Mouse (Mus musculus): ENCODE results near the gene Mb. TPM values are rescaled to one million over a fixed set of nuclear protein-coding genes. Genes with fewer than 3 reads are reported as not detected.

Gene Mb
- polyA plus RNA-seq, 1 experiment from 2014 or later, result not detected

DNA sequence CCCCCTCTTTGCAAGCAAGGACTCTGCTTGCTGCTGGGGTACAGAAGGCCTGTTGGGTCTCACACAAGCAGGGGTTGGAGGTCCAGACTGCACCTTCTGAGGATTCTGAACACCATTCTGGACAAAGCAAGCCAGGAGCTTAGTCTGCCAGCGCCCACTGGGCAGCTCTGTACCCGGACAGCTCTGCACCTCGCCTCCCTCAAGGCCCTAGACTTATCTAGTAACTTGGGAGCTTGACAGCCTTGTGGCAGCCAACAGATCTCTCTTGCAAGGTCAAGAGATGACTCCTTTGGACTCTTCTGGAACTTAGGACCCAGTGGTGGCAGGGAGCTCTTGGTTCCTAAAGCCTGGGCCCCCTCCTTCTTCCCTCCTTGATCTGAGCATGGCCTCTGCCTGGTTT is 23.4 kb downstream of the Mb start:
- 89% methylated on average over 3 of the region's 3 CpGs for WGBS (ENCODE audit: missing documents)
- Histone ChIP-seq H3K79me2 (ENCODE audit: inconsistent target) (no peaks in the 10 kb centered on the region), H3K4me3 (ENCODE audit: inconsistent target) (no peak overlapping the region), H3K36me3 (ENCODE audit: inconsistent target) (no peaks in the 10 kb centered on the region), H3K27ac (no peak overlapping the region)

DNA sequence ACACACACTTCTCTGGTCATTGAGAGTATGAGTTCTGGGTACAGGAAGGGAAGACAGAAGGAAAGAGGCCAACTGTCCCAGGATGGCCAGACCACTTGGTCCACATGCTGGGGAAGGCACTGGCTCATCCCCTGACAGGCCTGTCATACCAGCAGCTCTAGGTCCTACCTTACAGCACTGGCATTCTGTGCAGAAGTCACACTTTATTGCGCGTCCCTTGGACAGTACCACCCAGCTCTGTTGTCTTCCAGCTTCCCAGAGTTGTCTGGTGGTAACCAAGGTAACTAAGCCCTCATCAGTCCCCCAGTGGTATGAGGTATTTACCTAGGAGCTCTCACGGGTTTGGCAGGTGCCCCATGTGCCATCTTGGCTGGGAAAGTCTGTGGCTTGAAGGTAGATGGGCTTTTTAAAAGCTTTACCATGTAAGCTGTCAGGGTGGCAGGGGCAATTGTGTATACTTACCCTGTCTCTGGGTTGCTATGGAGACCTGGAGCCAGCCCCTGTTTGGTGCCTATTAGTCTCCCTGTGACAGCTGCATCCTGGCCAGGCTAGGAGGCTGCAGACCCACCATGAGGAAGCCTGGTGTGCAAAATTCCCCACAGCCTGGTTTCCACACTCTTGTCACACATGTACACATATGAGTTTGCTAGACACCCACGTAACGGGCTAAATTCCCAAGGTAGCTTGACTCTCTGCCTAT is 24.4 kb downstream of the Mb start:
- 82% methylated on average over 5 of the region's 5 CpGs for WGBS (ENCODE audit: missing documents)
- no peaks in the 10 kb centered on the region for H3K36me3 ChIP-seq (ENCODE audit: inconsistent target)
- no peak overlapping the region for H3K27ac ChIP-seq
- H3K4me3 ChIP-seq (ENCODE audit: inconsistent target), result no peak overlapping the region
- H3K79me2 ChIP-seq (ENCODE audit: inconsistent target), result no peaks in the 10 kb centered on the region

DNA sequence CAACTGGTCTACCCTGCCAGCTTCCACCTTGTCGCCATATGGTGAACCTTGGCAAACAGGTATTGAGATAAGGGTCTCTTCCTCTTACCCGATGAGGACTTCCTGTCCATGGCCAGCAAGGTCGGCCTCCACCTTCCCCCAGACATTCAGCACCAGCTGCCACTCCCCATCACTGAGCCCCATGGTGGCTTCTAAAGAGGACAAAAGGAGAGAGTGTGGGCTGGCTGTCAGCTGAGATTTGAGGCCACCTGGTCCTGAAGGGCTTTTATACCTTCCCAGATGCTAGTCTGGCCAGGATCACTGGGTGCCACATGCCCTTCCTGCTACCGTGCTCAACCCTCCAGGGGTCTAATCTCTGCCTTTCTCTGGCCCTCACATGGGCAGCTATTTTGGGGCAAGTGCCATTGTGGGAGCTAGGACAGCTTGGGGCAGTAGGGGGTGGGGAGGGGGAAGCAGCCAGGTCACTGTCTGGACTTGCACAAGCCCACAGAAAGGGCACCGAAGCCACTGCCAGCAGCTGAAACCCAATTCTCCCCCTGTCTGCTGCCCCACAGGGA is 28.0 kb downstream of the Mb start:
- WGBS (ENCODE audit: missing documents), result 58% methylated on average over 5 of the region's 5 CpGs
- Histone ChIP-seq H3K27ac (no peak overlapping the region), H3K4me3 (ENCODE audit: inconsistent target) (no peak overlapping the region), H3K36me3 (ENCODE audit: inconsistent target) (no peaks in the 10 kb centered on the region), H3K79me2 (ENCODE audit: inconsistent target) (no peaks in the 10 kb centered on the region)

DNA sequence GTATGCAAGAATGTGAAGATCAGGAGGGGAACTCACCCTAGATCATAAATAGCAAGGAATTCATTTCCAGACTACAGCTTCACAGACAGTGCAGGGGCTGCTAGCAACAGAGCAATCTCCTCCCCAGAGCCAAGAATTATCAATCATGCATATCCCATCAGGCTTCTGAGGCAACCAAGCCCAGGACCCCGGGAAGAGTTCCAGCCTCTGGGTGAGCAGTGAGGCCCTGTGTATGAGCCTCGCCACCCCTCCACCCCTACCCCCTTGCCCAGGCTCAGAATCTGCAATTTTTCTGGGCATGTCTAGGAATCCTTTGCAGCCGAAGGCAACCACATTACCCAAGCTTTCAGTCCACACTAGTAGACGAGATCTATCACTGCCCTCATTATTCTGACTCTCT is 28.6 kb downstream of the Mb start:
- 98% methylated on average over 4 of the region's 4 CpGs for whole genome bisulfite sequencing (ENCODE audit: missing documents)
- no peak overlapping the region for H3K27ac ChIP-seq
- H3K36me3 ChIP-seq (ENCODE audit: inconsistent target), result no peaks in the 10 kb centered on the region

DNA sequence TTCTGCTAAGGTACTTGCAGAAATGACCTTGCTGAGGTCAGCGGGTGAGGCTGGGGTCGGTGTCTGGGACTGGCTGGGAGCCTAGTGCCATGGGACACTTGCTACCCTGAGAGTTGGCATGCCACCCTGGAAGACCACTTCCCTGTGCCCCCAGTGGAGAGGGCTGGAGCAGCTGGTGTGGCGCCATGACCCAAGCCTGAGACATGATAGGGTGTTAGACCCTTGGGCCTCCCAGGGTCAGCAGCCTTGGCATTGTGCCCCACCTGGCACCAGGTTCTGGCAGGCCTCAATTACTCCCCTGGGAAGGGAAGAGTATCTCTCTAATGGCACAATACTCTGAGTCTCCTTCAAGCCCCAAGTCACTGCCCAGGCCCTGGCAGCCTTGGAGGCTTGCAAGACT is 29.4 kb downstream of the Mb start:
- Histone ChIP-seq H3K4me3 (ENCODE audit: inconsistent target) (no peak overlapping the region), H3K79me2 (ENCODE audit: inconsistent target) (no peaks in the 10 kb centered on the region), H3K36me3 (ENCODE audit: inconsistent target) (no peaks in the 10 kb centered on the region), H3K27ac (no peak overlapping the region)
- 94% methylated on average over 3 of the region's 3 CpGs for WGBS (ENCODE audit: missing documents)

More for the DNA sequence above, 28.6 kb downstream of the Mb start:
- Histone ChIP-seq H3K4me3 (ENCODE audit: inconsistent target) (no peak overlapping the region), H3K79me2 (ENCODE audit: inconsistent target) (no peaks in the 10 kb centered on the region)

DNA sequence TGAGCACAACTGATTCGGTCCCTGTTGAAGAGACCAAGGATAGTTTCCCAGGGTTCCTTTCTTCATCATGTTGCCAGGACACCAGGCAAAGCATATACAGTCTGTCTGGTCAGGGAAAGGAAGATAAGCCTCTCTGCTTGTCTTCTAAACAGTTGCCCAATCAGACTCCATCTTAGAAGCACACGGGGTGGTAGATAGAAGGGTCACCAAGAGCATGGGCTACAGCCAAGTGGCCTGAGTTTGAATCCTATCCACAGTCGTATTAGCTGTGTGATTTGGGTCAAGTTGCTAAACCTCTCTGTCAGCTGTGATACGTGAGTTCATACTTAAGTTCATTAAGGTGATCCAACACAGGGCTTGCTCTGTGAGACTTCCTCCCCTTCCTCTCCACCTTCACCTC is 30.3 kb downstream of the Mb start:
- 84% methylated on average over 4 of the region's 4 CpGs for WGBS (ENCODE audit: missing documents)
- Histone ChIP-seq H3K27ac (no peak overlapping the region), H3K4me3 (ENCODE audit: inconsistent target) (no peak overlapping the region), H3K79me2 (ENCODE audit: inconsistent target) (no peaks in the 10 kb centered on the region), H3K36me3 (ENCODE audit: inconsistent target) (no peaks in the 10 kb centered on the region)

DNA sequence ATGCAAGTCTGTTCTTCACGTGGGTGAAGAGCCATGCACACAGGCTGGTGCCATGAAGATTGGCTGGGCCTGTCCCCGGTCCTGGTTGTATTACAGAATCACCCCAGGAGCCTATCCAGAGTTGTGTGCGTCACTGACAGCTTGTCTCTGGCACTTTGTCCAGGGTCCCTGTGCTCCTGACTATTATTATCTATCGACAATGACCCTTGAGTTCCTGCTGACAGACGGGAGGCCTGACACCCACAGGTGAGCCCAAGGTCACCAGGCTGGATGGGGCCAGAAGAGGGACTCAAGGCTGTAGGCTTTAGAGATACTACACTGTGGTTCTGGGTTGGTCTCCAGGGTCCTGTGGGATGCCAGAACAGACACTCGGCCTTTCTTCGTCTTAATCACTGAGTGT is 30.9 kb downstream of the Mb start:
- H3K79me2 ChIP-seq (ENCODE audit: inconsistent target), result no peaks in the 10 kb centered on the region
- 80% methylated on average over 7 of the region's 7 CpGs for WGBS (ENCODE audit: missing documents)
- no peaks in the 10 kb centered on the region for H3K36me3 ChIP-seq (ENCODE audit: inconsistent target)
- no peak overlapping the region for H3K27ac ChIP-seq
- no peak overlapping the region for H3K4me3 ChIP-seq (ENCODE audit: inconsistent target)

DNA sequence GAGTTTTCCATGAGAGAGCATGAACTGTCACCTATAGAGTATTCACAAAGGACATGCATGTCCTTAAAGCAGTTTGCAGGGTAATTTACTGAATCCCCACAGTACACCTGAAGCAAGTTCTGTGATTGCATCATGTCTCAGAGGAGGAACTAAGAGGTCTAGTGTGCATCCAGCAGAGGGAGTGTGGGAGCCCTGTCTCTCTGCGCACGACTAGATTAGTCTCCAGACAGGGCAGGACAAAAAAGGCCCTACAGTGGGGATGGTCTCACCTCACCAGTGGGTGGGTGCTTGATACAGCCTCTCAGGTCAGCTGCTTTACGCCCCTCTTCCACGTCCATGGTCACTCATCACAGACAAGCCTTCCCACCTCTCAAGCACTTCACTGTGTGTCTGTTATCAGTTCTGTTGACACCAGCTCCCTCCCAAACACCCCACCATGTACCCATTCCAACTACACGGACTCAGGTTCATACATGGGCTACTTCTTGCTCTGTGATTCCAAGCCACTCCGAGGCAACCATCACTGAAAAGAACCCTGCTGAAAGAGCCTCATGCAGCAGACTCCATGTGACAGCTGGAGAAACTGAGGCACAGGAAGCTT is 31.6 kb downstream of the Mb start:
- no peaks in the 10 kb centered on the region for H3K79me2 ChIP-seq (ENCODE audit: inconsistent target)
- H3K36me3 ChIP-seq (ENCODE audit: inconsistent target), result no peaks in the 10 kb centered on the region
- WGBS (ENCODE audit: missing documents), result 58% methylated on average over 6 of the region's 6 CpGs

DNA sequence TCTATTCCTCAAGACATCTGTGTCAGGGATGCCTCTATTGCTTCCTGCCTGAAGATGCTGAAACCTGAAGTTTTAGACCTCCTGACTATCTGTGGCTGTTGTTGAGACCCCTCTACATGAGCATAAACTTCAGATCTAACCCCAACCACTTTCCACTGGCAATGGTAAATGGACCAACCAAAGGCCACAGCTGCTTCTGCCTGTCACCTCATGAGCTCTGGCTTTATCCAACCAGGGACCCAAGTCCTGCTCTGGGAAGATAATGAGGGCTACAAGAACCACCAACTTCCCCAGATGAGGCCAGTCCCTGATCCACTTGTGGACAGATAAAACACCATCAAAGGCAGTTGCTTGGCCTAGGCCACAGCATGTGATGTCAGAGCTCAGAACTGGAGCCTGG is 32.6 kb downstream of the Mb start:
- no peaks in the 10 kb centered on the region for H3K79me2 ChIP-seq (ENCODE audit: inconsistent target)
- H3K4me3 ChIP-seq (ENCODE audit: inconsistent target), result no peak overlapping the region
- no peaks in the 10 kb centered on the region for H3K36me3 ChIP-seq (ENCODE audit: inconsistent target)
- no peak overlapping the region for H3K27ac ChIP-seq

More for the DNA sequence above, 31.6 kb downstream of the Mb start:
- Histone ChIP-seq H3K27ac (no peak overlapping the region), H3K4me3 (ENCODE audit: inconsistent target) (no peak overlapping the region)

DNA sequence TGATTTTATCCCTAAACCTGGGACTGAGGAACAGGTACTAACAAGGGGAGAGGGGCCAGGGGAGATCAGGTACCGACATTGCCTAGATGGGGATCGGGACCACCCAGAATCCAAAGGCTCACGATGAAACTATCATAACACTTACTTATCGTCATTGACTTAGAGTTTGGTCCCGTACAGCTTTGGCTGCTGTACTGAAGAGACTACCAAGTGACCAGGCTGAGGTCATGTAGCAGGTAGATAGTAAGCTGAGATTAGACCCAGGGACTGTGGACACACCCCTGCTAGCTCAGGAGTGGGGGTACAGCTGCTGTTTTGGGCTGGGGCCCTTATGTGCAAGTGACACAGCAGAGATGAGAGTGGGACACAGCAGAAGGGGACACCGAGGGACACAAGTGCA is 34.0 kb downstream of the Mb start:
- Histone ChIP-seq H3K4me3 (ENCODE audit: inconsistent target) (no peak overlapping the region), H3K79me2 (ENCODE audit: inconsistent target) (no peaks in the 10 kb centered on the region), H3K36me3 (ENCODE audit: inconsistent target) (no peaks in the 10 kb centered on the region), H3K27ac (no peak overlapping the region)
- WGBS (ENCODE audit: missing documents), result 88% methylated on average over 6 of the region's 6 CpGs

DNA sequence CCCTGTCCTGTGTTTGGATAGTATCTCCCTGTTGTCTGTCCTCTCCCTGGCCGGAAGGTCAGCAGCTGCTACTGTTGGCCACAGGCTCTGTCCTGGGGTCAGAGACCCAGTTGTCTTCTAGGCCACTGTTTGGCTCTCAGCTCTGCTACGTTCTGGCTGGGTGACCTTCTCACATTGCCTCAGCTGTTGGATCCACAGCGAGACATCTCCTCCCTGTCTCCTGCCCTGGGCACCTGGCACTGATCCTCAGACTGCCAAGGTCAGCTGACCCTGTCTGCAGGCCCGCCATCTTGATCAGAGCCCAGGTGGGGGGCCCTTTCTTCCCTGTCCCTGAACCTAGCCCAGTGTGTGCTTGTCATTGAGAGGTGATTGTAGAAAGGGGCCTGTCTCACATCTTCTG is 35.5 kb downstream of the Mb start:
- no peaks in the 10 kb centered on the region for H3K36me3 ChIP-seq (ENCODE audit: inconsistent target)
- no peaks in the 10 kb centered on the region for H3K79me2 ChIP-seq (ENCODE audit: inconsistent target)
- no peak overlapping the region for H3K4me3 ChIP-seq (ENCODE audit: inconsistent target)
- 82% methylated on average over 4 of the region's 4 CpGs for WGBS (ENCODE audit: missing documents)
- H3K27ac ChIP-seq, result no peak overlapping the region

DNA sequence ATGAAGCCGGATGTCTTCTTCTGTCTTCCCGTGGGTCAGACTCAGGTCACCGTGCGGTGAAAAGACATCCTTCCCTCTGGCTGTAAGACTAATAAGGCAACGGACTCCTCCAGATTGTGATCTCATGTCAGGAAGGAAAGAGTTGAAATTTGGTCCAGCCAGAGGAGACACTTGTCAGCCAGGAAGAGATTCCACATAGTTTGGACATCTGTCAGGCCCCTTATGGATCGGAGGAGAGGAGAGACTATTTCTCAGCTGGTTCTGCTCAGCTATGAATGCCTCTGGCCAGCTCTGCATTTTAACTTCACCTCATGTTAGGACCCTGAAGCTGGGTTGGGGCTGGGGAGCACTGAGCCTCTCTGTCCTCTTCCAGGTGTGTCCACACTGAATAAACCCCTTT is 36.0 kb downstream of the Mb start:
- WGBS (ENCODE audit: missing documents), result 74% methylated on average over 6 of the region's 6 CpGs
- no peak overlapping the region for H3K27ac ChIP-seq

DNA sequence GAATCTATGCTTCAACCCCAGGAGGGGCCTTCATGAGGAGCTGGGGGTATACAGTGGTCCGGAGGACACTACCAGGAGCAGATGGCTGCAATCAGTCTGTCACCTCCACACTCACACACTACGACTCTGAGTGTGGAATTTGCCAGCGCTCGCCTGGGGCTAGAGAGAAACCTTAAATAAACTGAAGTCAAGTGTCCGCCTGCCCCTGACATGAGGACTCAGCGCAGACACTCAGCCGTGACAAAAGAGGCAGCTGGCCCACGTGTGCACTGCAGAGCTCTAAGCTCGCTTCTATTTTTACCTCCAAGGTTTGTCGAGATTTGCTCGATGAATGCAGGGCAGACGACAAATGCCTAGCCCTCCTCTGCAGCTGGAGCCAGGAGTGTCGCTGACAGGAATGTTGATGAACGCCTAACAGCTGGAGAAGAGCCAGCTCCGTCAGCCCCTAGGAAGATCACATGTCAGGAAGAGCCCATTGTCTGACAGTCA is 36.7 kb downstream of the Mb start:
- Histone ChIP-seq H3K27ac (no peak overlapping the region), H3K4me3 (ENCODE audit: inconsistent target) (no peak overlapping the region), H3K79me2 (ENCODE audit: inconsistent target) (no peaks in the 10 kb centered on the region), H3K36me3 (ENCODE audit: inconsistent target) (no peaks in the 10 kb centered on the region)
- 49% methylated on average over 15 of the region's 15 CpGs for WGBS (ENCODE audit: missing documents)

More for the DNA sequence above, 36.0 kb downstream of the Mb start:
- H3K4me3 ChIP-seq (ENCODE audit: inconsistent target), result no peak overlapping the region
- no peaks in the 10 kb centered on the region for H3K36me3 ChIP-seq (ENCODE audit: inconsistent target)
- H3K79me2 ChIP-seq (ENCODE audit: inconsistent target), result no peaks in the 10 kb centered on the region

DNA sequence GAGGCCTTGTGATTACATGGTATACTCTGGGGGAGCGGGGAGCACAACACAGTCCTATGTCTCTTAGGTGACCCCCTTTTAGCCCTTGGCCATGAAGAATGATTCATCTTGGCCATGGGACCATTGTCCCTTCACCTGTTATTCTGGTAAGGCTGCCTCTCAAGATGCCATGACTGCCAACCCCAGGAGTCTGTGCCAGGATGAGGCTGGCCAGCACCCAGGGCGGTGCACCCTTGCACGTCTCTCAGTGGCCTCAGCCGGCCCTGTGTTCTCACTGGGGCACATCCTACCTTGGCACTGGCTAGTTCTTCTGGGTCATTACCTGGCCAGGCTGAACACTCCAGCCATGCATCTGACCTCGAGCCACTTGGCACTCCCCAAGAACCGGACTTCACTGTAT is 41.6 kb downstream of the Mb start:
- WGBS (ENCODE audit: missing documents), result 91% methylated on average over 6 of the region's 6 CpGs

DNA sequence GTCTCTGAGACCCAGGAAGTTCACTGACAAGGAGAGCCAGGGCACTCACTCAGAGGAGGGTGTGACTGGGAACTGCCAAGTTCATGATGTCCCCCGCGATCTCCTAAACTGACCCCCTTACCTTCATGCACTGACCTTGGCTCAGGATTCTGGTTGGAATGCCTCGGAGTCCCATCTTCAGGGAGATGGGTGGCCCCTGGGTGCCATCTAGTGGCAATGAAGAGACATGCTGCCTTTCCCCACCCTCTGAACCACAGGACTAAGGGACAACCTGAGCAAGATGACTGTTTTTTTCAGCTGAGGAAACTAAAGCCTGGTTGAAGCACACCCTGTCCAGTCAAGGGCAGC is 46.6 kb downstream of the Mb start:
- Histone ChIP-seq H3K4me3 (ENCODE audit: inconsistent target) (no peak overlapping the region), H3K36me3 (ENCODE audit: inconsistent target) (no peaks in the 10 kb centered on the region), H3K79me2 (ENCODE audit: inconsistent target) (no peaks in the 10 kb centered on the region), H3K27ac (no peak overlapping the region)
- WGBS (ENCODE audit: missing documents), result 24% methylated on average over 3 of the region's 3 CpGs

More for the DNA sequence above, 41.6 kb downstream of the Mb start:
- no peaks in the 10 kb centered on the region for H3K36me3 ChIP-seq (ENCODE audit: inconsistent target)
- no peaks in the 10 kb centered on the region for H3K79me2 ChIP-seq (ENCODE audit: inconsistent target)
- no peak overlapping the region for H3K27ac ChIP-seq
- no peak overlapping the region for H3K4me3 ChIP-seq (ENCODE audit: inconsistent target)

Data from macrophage (primary cell).